Mouse (Mus musculus): Measurements from ENCODE around the gene Stat4.

DNA sequence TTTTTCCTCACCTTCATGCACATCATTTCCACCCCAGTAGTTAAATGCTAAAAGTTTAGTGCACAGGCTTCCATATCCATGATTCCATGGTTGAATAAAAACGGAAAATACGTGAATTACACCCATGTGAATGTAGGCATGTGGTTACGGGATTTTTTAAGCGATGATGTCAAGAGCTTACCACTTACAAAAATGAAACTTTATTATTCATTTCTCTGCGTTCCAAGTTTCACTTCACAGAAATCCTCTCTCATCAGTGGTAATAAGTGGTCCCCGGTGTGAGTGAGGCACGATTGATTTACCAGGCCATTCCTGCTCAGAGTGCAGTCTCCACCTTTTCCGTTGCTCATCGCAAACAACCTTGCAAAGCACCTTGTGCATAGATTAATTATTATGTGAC, 66.0 kb downstream of the Stat4 start:
- no peak for TF ChIP-seq POLR2A (IDR thresholded peaks at IDR 0.05; ENCODE audit: low read depth, low read length)
- TF ChIP-seq CTCF (IDR thresholded peaks at IDR 0.05; ENCODE audit: extremely low read depth, insufficient read length, insufficient replicate concordance, low read depth, low read length), result no peak

Measured in small intestine, adult 2 months (tissue).